Mouse (Mus musculus) gastrocnemius, adult 2 months (tissue): ENCODE results near the gene Dnm1. TPM values are rescaled to one million over a fixed set of nuclear protein-coding genes. Genes with fewer than 3 reads are reported as not detected.

ENCODE experiments used
- DNase-seq: peaks from one replicate; pipeline ENCODE4 v3.0.0; 2022
- H3K27ac ChIP-seq: fragments of 200-600 bp; 2 replicates; pipeline ENCODE4 v1.8.1; 2022; ENCODE audit warnings: mild to moderate bottlenecking
- H3K4me3 ChIP-seq: fragments of 200-600 bp; 2 replicates; pipeline ENCODE4 v1.8.1; 2022; ENCODE audit warnings: mild to moderate bottlenecking, moderate library complexity
- CTCF ChIP-seq: fragments of 200-600 bp; IDR thresholded peaks from 2 replicates; pipeline ENCODE4 v1.8.1; 2022; ENCODE audit warnings: antibody characterized with exemption, mild to moderate bottlenecking, moderate library complexity
- intact Hi-C: fragments of 180-260 bp; cut with DNase I; formaldehyde crosslinking; loops from one replicate; pipeline ENCODE4 v1.15.1; 2025
- long read RNA-seq, 2 experiments: library from polyadenylated mRNA; stranded (forward); transcript quantifications; one replicate each; pipeline ENCODE4 v2.0.0; 2021
- total RNA-seq, 2 experiments: library from RNA; stranded (reverse); gene quantifications; 2 replicates each; pipeline ENCODE4 v1.2.3; 2021

Dnm1 gene
- 1 to 10 TPM; 3.7 to 8.2 TPM for total RNA-seq
- long read RNA-seq, experiment 1: 0 reads
- long read RNA-seq, experiment 2, partial matches to known transcripts: 0 of 2 reads
- long read RNA-seq, experiment 2, other reads (novel, unspliced or antisense): 2 of 2 reads

GRCm38 (mm10) chr2:32353007-32353542, at the start of gene Dnm1:
Dnm1 (minus strand) TSS chr2:32353338.
- peak within 1 kb of the TSS; percentile 85 for H3K27ac ChIP-seq
- intact Hi-C loops: loop anchor here (5.0 kb wide), 2 partner anchors 46 to 134 kb away; no protein-coding TSS in a partner anchor
- peak; percentile 94 for DNase-seq

DNA sequence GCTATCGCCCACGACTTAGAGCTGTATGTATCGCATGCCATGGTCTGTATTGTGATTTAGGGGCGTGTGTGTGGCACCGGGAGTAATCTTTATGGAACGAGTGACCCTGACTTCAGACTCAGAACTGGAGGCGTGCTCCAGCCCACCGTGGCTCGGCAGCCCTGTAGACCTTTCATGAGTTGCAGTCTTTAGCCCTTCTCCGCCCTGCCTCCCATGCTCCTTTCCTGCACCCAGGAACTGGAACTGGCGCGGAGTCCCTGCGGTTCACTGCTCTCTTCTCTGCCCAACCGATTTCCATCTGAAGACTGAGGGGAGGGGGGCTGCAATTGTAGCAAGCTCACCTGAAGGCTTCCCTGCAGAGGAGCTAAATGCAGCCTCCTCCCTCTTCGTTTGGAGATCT, 43.6 kb upstream of the Dnm1 start:
- DNase-seq: no peak
- Histone ChIP-seq H3K4me3 (peak overlapping the region; percentile 98), H3K27ac (peak overlapping the region; percentile 98)
- intact Hi-C loops: loop anchor here (5.0 kb wide), 1 partner anchor 89 kb away; no protein-coding TSS in a partner anchor
- TF ChIP-seq CTCF: no peak

More at GRCm38 (mm10) chr2:32353007-32353542, at the start of gene Dnm1:
- TF ChIP-seq CTCF: no peak
- H3K4me3 ChIP-seq: peak within 1 kb of the TSS; percentile 88

DNA sequence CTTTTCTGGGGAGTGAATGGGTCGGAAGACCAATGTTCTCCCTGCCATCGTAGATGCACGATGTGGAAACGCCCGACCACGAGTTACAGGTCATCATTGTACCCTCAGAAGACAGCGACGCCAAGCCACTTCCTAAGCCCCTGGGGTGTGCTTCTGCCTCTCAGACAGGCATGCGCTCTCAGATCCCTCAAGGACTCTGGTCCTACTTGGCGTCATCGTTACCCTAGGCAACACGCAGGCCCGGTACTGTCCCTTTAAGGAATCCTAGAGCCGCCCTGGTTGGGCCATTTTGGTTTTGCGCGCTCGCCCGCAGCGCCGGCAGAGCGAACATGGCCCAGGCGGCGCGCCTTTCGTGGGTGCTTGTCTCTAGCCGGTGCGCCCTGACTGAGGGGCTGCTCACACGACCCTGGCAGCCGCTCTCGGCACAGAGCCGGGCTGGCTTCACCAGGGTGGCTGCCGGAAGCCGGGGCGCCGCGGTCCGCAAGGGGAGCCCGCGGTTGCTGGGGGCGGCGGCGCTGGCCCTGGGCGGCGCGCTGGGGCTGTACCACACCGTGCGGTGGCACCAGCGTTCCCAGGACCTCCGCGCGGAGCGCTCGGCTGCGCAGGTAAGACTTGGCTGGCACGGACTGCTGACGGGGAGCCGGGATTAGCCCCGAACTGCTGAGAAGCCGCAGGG, 42.9 kb upstream of the Dnm1 start:
- TF ChIP-seq CTCF: no peak
- peak; percentile 93 for DNase-seq
- intact Hi-C loops: loop anchor here (5.0 kb wide), 1 partner anchor 89 kb away; no protein-coding TSS in a partner anchor
- Histone ChIP-seq H3K27ac (peak overlapping the region; percentile 98), H3K4me3 (peak overlapping the region; percentile 98)

- DNase-seq: peak; percentile 93
- TF ChIP-seq CTCF: no peak
- intact Hi-C loops: loop anchor here (5.0 kb wide), 1 partner anchor 88 kb away; no protein-coding TSS in a partner anchor
- Histone ChIP-seq H3K4me3 (peak within 1 kb of the TSS; percentile 98), H3K27ac (peak within 1 kb of the TSS; percentile 98)
Measured at GRCm38 (mm10) chr2:32395484-32395945, 42.4 kb upstream of the Dnm1 start, which contains the start of gene Ptges2. Ptges2 (plus strand) TSS chr2:32395896.

- intact Hi-C loops: loop anchor here (5.0 kb wide), 1 partner anchor 88 kb away; no protein-coding TSS in a partner anchor
- peak; percentile 39 for DNase-seq
- peak overlapping the region; percentile 98 for H3K4me3 ChIP-seq
- peak; percentile 60 for TF ChIP-seq CTCF
- H3K27ac ChIP-seq: peak overlapping the region; percentile 98
Measured at GRCm38 (mm10) chr2:32394973-32395372, 41.8 kb upstream of the Dnm1 start.

- peak; percentile 20 for DNase-seq
- intact Hi-C loops: no loop called here
- TF ChIP-seq CTCF: no peak
- H3K4me3 ChIP-seq: no peak overlapping the region
- no peak overlapping the region for H3K27ac ChIP-seq
Measured at GRCm38 (mm10) chr2:32392063-32392462, 38.9 kb upstream of the Dnm1 start.

DNA sequence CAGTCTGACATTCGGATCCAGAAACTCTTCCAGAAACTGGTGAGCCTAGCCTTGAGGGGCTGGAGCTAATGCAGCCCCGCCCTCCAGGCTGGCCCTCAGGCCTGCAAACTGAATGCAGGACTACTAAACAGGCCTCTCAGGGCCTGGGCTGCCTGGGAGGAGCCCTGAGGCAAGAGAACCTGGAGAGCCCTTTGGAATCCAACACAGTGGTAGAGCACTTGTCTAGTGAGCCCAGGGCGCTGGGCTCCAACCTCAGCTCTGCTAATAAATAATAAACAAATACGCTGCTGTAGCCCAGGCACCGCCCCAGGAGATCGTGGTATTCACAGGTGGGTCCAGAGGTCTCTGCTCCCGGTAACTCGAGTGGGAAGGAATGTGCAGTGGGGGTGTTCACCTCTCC, 37.7 kb upstream of the Dnm1 start:
- DNase-seq: no peak
- Histone ChIP-seq H3K27ac (no peak overlapping the region), H3K4me3 (no peak overlapping the region)
- no peak for TF ChIP-seq CTCF
- intact Hi-C loops: no loop called here

- Histone ChIP-seq H3K27ac (no peak overlapping the region), H3K4me3 (no peak overlapping the region)
- DNase-seq: no peak
- intact Hi-C loops: no loop called here
- TF ChIP-seq CTCF: no peak
Measured at GRCm38 (mm10) chr2:32389157-32389556, 36.0 kb upstream of the Dnm1 start.

- no peak for TF ChIP-seq CTCF
- no peak within 1 kb of the TSS for H3K4me3 ChIP-seq
- intact Hi-C loops: no loop called here
- DNase-seq: no peak
- peak within 1 kb of the TSS; percentile 40 for H3K27ac ChIP-seq
Measured at GRCm38 (mm10) chr2:32387706-32388490, 34.8 kb upstream of the Dnm1 start, which contains the start of gene Lcn2. Lcn2 (minus strand) TSS chr2:32388252.

GRCm38 (mm10) chr2:32382689-32383088, 29.6 kb upstream of the Dnm1 start:
- Histone ChIP-seq H3K27ac (0 out of 2 replicates have a peak overlapping the region, but pooled peaks have one; percentile 90), H3K4me3 (no peak overlapping the region)
- DNase-seq: no peak
- no peak for TF ChIP-seq CTCF
- intact Hi-C loops: no loop called here

- H3K27ac ChIP-seq: peak within 1 kb of the TSS; percentile 90
- no peak for TF ChIP-seq CTCF
Measured at GRCm38 (mm10) chr2:32381775-32382223, 28.7 kb upstream of the Dnm1 start, which contains the start of gene 1110008P14Rik. 1110008P14Rik (minus strand) TSS chr2:32381938.

DNA sequence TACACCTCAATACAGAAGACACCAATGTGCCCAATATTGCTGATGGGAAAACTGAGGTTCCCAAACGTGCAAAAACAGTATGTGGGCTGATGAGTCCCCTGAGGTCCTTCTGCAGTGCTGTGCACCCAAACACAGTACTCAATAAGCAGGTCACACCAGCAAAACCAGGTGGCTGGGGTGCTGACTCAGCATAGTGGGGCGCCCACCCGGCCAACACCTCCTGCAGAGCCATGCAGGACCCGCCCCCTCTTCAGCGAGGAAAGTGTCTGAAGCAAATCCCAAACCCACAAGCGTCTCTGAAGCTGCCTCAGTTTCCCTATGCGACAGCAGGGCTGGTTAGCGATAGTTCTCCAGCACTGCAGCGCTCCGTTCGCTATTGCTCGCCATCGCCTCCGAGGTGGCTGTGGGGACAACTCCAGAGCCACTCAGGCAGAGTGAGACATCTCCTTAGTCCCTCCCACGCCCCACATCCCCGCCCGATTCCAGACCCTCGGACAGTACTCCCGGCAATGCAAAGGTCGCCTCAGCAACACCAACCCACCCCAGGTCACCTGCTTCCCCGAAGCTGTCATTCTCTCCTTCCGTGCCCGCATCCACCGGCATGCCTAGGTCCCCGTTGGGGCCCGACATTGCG, 28.1 kb upstream of the Dnm1 start:
- Histone ChIP-seq H3K4me3 (peak overlapping the region; percentile 93), H3K27ac (peak overlapping the region; percentile 90)
- DNase-seq: peak; percentile 43
- no peak for TF ChIP-seq CTCF
- intact Hi-C loops: no loop called here

More at GRCm38 (mm10) chr2:32381775-32382223, 28.7 kb upstream of the Dnm1 start, which contains the start of gene 1110008P14Rik:
- peak within 1 kb of the TSS; percentile 93 for H3K4me3 ChIP-seq
- intact Hi-C loops: no loop called here
- peak; percentile 98 for DNase-seq
